Comparison of ENCODE assay signal across 7 mouse cellular contexts in genomic region chrX:162158743-162159636, GRCm38 (mm10). TPM values are rescaled to one million over a fixed set of nuclear protein-coding genes. Genes with fewer than 3 reads are reported as not detected.
DNase-seq lines count a peak whose midpoint lies in the region; ATAC-seq and TF ChIP-seq lines count a peak whose summit lies in the region.

No protein-coding gene starts in this region.

- H3K27ac ChIP-seq in forebrain, embryonic 14.5 days (ENCODE audit: low read depth, low read length): peak overlapping the region; percentile 21; the same call in 1 of the 2 replicates
- H3K27ac ChIP-seq in hindbrain, embryonic 15.5 days (replicated peaks): peak overlapping the region; percentile 70
- peak overlapping the region; percentile 57 for H3K27ac ChIP-seq in limb, embryonic 15.5 days
- H3K27ac ChIP-seq in midbrain, postnatal 0 days (ENCODE audit: low read depth, low read length): peak overlapping the region; percentile 43

- peak; percentile 68 for ATAC-seq in forebrain, embryonic 14.5 days
- ATAC-seq in hindbrain, embryonic 15.5 days (ENCODE audit: low FRiP score, low read depth): peak; percentile 74
- peak; percentile 45; the same call in 1 of the 2 replicates for ATAC-seq in limb, embryonic 15.5 days (ENCODE audit: insufficient number of reproducible peaks, low FRiP score, low TSS enrichment, low read depth)
- peak; percentile 66 for ATAC-seq in midbrain, postnatal 0 days (ENCODE audit: low FRiP score)

- H3K9ac ChIP-seq in forebrain, embryonic 14.5 days (ENCODE audit: low read length): peak overlapping the region; percentile 67
- peak overlapping the region; percentile 64 for H3K9ac ChIP-seq in hindbrain, embryonic 15.5 days
- H3K9ac ChIP-seq in limb, embryonic 15.5 days: peak overlapping the region; percentile 45
- peak overlapping the region; percentile 65 for H3K9ac ChIP-seq in midbrain, postnatal 0 days (replicated peaks; ENCODE audit: low read length, poor library complexity, severe bottlenecking)

- peak; percentile 16; the same call in 1 of the 2 replicates for TF ChIP-seq CTCF in midbrain, postnatal 0 days (IDR thresholded peaks at IDR 0.05)

- peak overlapping the region; percentile 53 for H3K4me3 ChIP-seq in forebrain, embryonic 14.5 days (ENCODE audit: low read depth, low read length)
- H3K4me3 ChIP-seq in hindbrain, embryonic 15.5 days: peak overlapping the region; percentile 61
- H3K4me3 ChIP-seq in limb, embryonic 15.5 days: peak overlapping the region; percentile 57
- peak overlapping the region; percentile 57 for H3K4me3 ChIP-seq in midbrain, postnatal 0 days (ENCODE audit: low read depth, low read length)

- H3K36me3 ChIP-seq in forebrain, embryonic 14.5 days (ENCODE audit: control insufficient read depth, insufficient read depth, low read length): no peaks in the 10 kb centered on the region
- H3K36me3 ChIP-seq in hindbrain, embryonic 15.5 days: no peaks in the 10 kb centered on the region
- H3K36me3 ChIP-seq in limb, embryonic 15.5 days: no peaks in the 10 kb centered on the region
- H3K36me3 ChIP-seq in midbrain, postnatal 0 days (ENCODE audit: insufficient read depth, low read length): no peaks in the 10 kb centered on the region

- peak overlapping the region; percentile 63 for H3K4me2 ChIP-seq in forebrain, embryonic 14.5 days (ENCODE audit: low read length)
- peak overlapping the region; percentile 63 for H3K4me2 ChIP-seq in hindbrain, embryonic 15.5 days
- H3K4me2 ChIP-seq in limb, embryonic 15.5 days: peak overlapping the region; percentile 73
- peak overlapping the region; percentile 62 for H3K4me2 ChIP-seq in midbrain, postnatal 0 days (ENCODE audit: low read depth, low read length, poor library complexity, severe bottlenecking)

- DNase-seq in ZHBTc4 (ENCODE audit: low read depth, low spot score): peak; percentile 59
- DNase-seq in cerebellum, adult 11-12 months: peak; percentile 7
- peak; percentile 58 for DNase-seq in forebrain, embryonic 14.5 days (ENCODE audit: low spot score)
- DNase-seq in midbrain, postnatal 0 days (ENCODE audit: low spot score): peak; percentile 44
- DNase-seq in testis, postnatal 14 days (ENCODE audit: low spot score): peak; percentile 5

- no peaks in the 10 kb centered on the region for H3K9me3 ChIP-seq in forebrain, embryonic 14.5 days (replicated peaks; ENCODE audit: control insufficient read depth, low read length)
- no peaks in the 10 kb centered on the region for H3K9me3 ChIP-seq in hindbrain, embryonic 15.5 days
- no peaks in the 10 kb centered on the region for H3K9me3 ChIP-seq in limb, embryonic 15.5 days
- H3K9me3 ChIP-seq in midbrain, postnatal 0 days (ENCODE audit: low read length): no peaks in the 10 kb centered on the region

- no peaks in the 10 kb centered on the region for H3K4me1 ChIP-seq in forebrain, embryonic 14.5 days (ENCODE audit: control insufficient read depth, insufficient read depth, low read length)
- H3K4me1 ChIP-seq in hindbrain, embryonic 15.5 days (replicated peaks): peaks cover 13% of the 10 kb centered on the region
- 0 out of 2 replicates have a peak, but pooled peaks cover 4% of the 10 kb centered on the region for H3K4me1 ChIP-seq in limb, embryonic 15.5 days
- no peaks in the 10 kb centered on the region for H3K4me1 ChIP-seq in midbrain, postnatal 0 days (ENCODE audit: insufficient read depth, low read length)

- no peaks in the 10 kb centered on the region for H3K27me3 ChIP-seq in forebrain, embryonic 14.5 days (replicated peaks; ENCODE audit: control insufficient read depth, insufficient read depth, low read length)
- 0 out of 2 replicates have a peak, but pooled peaks cover 8% of the 10 kb centered on the region for H3K27me3 ChIP-seq in hindbrain, embryonic 15.5 days
- peaks cover 43% of the 10 kb centered on the region for H3K27me3 ChIP-seq in limb, embryonic 15.5 days
- no peaks in the 10 kb centered on the region for H3K27me3 ChIP-seq in midbrain, postnatal 0 days (ENCODE audit: insufficient read depth, low read length)

- 40% methylated on average over 70 of the region's 80 CpGs for WGBS in forebrain, embryonic 14.5 days
- WGBS in hindbrain, embryonic 15.5 days: 25% methylated on average over 77 of the region's 80 CpGs
- WGBS in limb, embryonic 15.5 days: 19% methylated on average over 60 of the region's 80 CpGs
- WGBS in midbrain, postnatal 0 days: 20% methylated on average over 48 of the region's 80 CpGs

RNA-seq across cellular contexts. Expression of gene Nhs, which starts 0.5 kb away (rescaled TPM):
- polyA plus RNA-seq in forebrain, embryonic 14.5 days (2014; fragmentation: Nextera tagmentation; extraction: Ambion mirVana): 1.0 and 1.1 TPM in 2 replicates
- 3.9 and 4.7 TPM in 2 replicates for polyA plus RNA-seq in hindbrain, embryonic 15.5 days (2015; fragmentation: Nextera tagmentation; extraction: Ambion mirVana)
- 1.8 and 2.3 TPM in 2 replicates for polyA plus RNA-seq in limb, embryonic 15.5 days (2015; fragmentation: Nextera tagmentation; extraction: Ambion mirVana)
- total RNA-seq in midbrain, postnatal 0 days (2014; rRNA removed): 19.1 and 22.7 TPM in 2 replicates
- polyA plus RNA-seq in midbrain, postnatal 0 days (2015; fragmentation: Nextera tagmentation; extraction: Ambion mirVana): 3.4 and 4.3 TPM in 2 replicates

Comparison
In these comparisons a context has a peak if more than half of its experiments do, and no peak if none do; other contexts are left out.
1. Peak in every context shown above with its lines: DNase-seq, ATAC-seq, H3K4me3 ChIP-seq and H3K27ac ChIP-seq.
2. DNase-seq: peak in every context shown above with its lines; median percentile 59 in ZHBTc4; 58 in forebrain, embryonic 14.5 days; 44 in midbrain, postnatal 0 days; 7 in cerebellum, adult 11-12 months; 5 in testis, postnatal 14 days.